Mouse (Mus musculus) forebrain, embryonic 10.5 days (tissue): ENCODE results near the gene Cherp. TPM values are rescaled to one million over a fixed set of nuclear protein-coding genes. Genes with fewer than 3 reads are reported as not detected.
A peak's percentile ranks its signal among the peaks of the same experiment; 100 is the strongest.

Source experiments
- DNase-seq: peaks from one replicate; pipeline ENCODE4 v3.0.0-alpha.2; 2017; ENCODE audit warnings: low spot score; ENCODE audit errors: extremely low spot score
- H3K27ac ChIP-seq: fragments of 300-500 bp; sonication (generic); 2 replicates; pipeline ENCODE4 v1.5.1; 2016; ENCODE audit warnings: mild to moderate bottlenecking
- H3K27me3 ChIP-seq: fragments of 300-500 bp; sonication (generic); 2 replicates; pipeline ENCODE4 v1.6.1; 2016; ENCODE audit warnings: mild to moderate bottlenecking; ENCODE audit not compliant: poor library complexity, severe bottlenecking
- H3K36me3 ChIP-seq: fragments of 300-500 bp; sonication (generic); replicated peaks from 2 replicates; pipeline ENCODE4 v1.6.1; 2016; ENCODE audit warnings: mild to moderate bottlenecking, moderate library complexity
- H3K4me1 ChIP-seq: fragments of 300-500 bp; sonication (generic); 2 replicates; pipeline ENCODE4 v1.6.1; 2016
- H3K4me3 ChIP-seq: fragments of 300-500 bp; sonication (generic); 2 replicates; pipeline ENCODE4 v1.5.1; 2016; ENCODE audit warnings: mild to moderate bottlenecking, moderate library complexity
- H3K9me3 ChIP-seq: fragments of 300-500 bp; sonication (generic); 2 replicates; pipeline ENCODE4 v1.6.1; 2016; ENCODE audit warnings: mild to moderate bottlenecking, moderate library complexity
- WGBS: fragments of 180-500 bp; shearing (Covaris S2); methylation state at CpG from one replicate; pipeline ENCODE4 v1.1.7; 2016; 5-methylcytosine and 5-hydroxymethylcytosine counted together
- polyA plus RNA-seq: library from polyadenylated mRNA; unstranded; fragments of >200 nt; fragmentation: Nextera tagmentation; extraction: Ambion mirVana; gene quantifications from 2 replicates; pipeline ENCODE4 v1.2.1, GENCODE M21; 2016

Gene Cherp
- polyA plus RNA-seq, 1 experiment from 2014 or later = 108 TPM

DNA sequence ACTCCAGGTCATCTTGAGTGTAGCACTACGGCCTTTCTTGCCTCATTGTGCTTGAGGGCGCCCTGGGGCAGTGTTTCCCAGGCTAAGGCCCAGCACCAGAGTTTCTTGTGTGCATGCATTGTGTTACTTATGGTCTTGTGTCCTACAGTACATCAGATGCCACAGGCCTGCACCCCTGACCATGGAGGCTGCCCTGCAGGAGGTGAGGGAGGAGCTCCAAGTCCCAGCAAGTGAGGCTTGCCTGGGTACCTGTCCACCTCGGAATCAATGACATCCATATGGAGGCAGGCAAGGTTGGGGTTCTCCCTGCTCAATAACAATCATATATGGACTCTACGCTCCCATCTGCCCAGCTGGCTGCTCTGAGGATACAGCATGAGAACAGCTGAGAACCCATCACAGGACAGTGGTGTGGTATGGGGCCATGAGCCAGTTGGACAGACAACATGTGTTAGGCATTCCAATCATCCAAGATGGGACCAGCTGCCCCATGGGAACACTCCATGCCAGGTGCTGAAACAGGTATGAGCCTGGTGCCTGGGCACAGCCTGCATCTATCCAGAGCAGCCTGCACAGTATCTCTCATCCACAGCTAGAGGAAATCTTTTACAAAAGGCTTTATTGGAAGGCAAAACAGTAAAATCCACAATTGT is 15.0 kb downstream of the Cherp start:
- DNase-seq = no peak
- Histone ChIP-seq H3K27ac (no peak overlapping the region), H3K4me1 (no peaks in the 10 kb centered on the region), H3K4me3 (no peak overlapping the region), H3K36me3 (peaks cover 83% of the 10 kb centered on the region), H3K9me3 (no peaks in the 10 kb centered on the region), H3K27me3 (no peaks in the 10 kb centered on the region)
- WGBS = 88% methylated on average over 4 of the region's 4 CpGs

- H3K27ac ChIP-seq = no peak overlapping the region
- no peak for DNase-seq
- no peaks in the 10 kb centered on the region for H3K4me1 ChIP-seq
- H3K4me3 ChIP-seq = no peak overlapping the region
- H3K9me3 ChIP-seq = peaks cover 5% of the 10 kb centered on the region; the same call in 1 of the 2 replicates
- no peaks in the 10 kb centered on the region for H3K27me3 ChIP-seq
- peaks cover 83% of the 10 kb centered on the region for H3K36me3 ChIP-seq
- WGBS = 87% methylated on average over 6 of the region's 6 CpGs
Measured at GRCm38 (mm10) chr8:72458457-72458856, 16.6 kb downstream of the Cherp start.

- H3K36me3 ChIP-seq = peaks cover 83% of the 10 kb centered on the region
Measured at GRCm38 (mm10) chr8:72457806-72458205, 17.2 kb downstream of the Cherp start.

GRCm38 (mm10) chr8:72455317-72455716 is 19.7 kb downstream of the Cherp start:
- Histone ChIP-seq H3K27ac (no peak overlapping the region), H3K4me1 (no peaks in the 10 kb centered on the region), H3K9me3 (peaks cover 9% of the 10 kb centered on the region; the same call in 1 of the 2 replicates), H3K27me3 (no peaks in the 10 kb centered on the region), H3K36me3 (peaks cover 80% of the 10 kb centered on the region), H3K4me3 (no peak overlapping the region)
- no peak for DNase-seq
- 92% methylated on average over 4 of the region's 4 CpGs for WGBS

More at GRCm38 (mm10) chr8:72457806-72458205, 17.2 kb downstream of the Cherp start:
- H3K27ac ChIP-seq = no peak overlapping the region
- no peak for DNase-seq
- H3K4me1 ChIP-seq = no peaks in the 10 kb centered on the region
- H3K9me3 ChIP-seq = peaks cover 9% of the 10 kb centered on the region; the same call in 1 of the 2 replicates
- no peak overlapping the region for H3K4me3 ChIP-seq
- H3K27me3 ChIP-seq = no peaks in the 10 kb centered on the region
- WGBS = 91% methylated on average over 3 of the region's 3 CpGs

DNA sequence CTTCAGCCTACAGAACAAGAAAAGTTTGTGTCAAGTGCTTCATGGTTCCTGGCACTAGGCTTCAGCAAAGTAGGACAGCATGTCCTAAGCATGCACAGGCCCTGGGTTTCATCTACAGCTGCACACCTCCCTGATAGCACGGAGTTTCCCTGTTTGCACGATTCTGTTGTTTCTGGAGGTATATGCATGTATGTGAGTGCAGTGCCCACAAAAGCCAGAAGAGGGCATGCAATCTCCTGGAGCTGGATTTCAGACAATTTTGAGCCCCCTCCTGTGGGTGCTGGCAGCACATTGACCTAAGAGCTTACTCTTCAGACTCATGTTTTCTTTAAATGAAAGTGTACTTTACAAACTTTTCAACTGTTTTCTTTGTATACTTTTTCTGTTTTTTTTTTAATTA is 21.1 kb downstream of the Cherp start:
- H3K36me3 ChIP-seq = peaks cover 80% of the 10 kb centered on the region
- 95% methylated on average over 2 of the region's 2 CpGs for WGBS

GRCm38 (mm10) chr8:72451516-72451915 is 23.5 kb downstream of the Cherp start:
- Histone ChIP-seq H3K4me3 (no peak overlapping the region), H3K9me3 (peaks cover 9% of the 10 kb centered on the region; the same call in 1 of the 2 replicates), H3K36me3 (peaks cover 83% of the 10 kb centered on the region), H3K27ac (no peak overlapping the region), H3K27me3 (no peaks in the 10 kb centered on the region), H3K4me1 (no peaks in the 10 kb centered on the region)
- DNase-seq = no peak
- WGBS = 91% methylated on average over 8 of the region's 8 CpGs

More for the DNA sequence above, 21.1 kb downstream of the Cherp start:
- Histone ChIP-seq H3K27me3 (no peaks in the 10 kb centered on the region), H3K4me3 (no peak overlapping the region), H3K9me3 (peaks cover 9% of the 10 kb centered on the region; the same call in 1 of the 2 replicates), H3K4me1 (no peaks in the 10 kb centered on the region), H3K27ac (no peak overlapping the region)
- DNase-seq = no peak

- 94% methylated on average over 6 of the region's 6 CpGs for WGBS
- Histone ChIP-seq H3K27ac (no peak overlapping the region), H3K4me1 (peaks cover 10% of the 10 kb centered on the region), H3K27me3 (no peaks in the 10 kb centered on the region), H3K9me3 (no peaks in the 10 kb centered on the region), H3K4me3 (no peak overlapping the region), H3K36me3 (peaks cover 37% of the 10 kb centered on the region)
- no peak for DNase-seq
Measured at GRCm38 (mm10) chr8:72445071-72445470, 30.0 kb downstream of the Cherp start.

DNA sequence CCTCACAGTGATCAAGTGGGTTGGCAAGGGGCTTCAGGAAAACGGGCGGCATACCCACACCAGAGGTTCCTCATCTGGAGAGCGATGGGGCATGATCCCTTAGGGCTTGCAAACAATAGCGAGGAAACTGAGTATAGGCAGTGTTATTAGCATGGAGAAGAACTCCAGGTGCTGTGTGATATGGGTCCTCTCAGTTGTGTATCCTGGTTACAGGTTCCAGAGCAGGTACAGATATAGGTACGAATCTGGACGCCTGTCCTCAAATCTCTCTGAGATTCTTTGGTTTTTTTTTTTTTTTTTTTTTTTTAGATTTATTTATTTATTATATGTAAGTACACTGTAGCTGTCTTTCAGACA is 31.1 kb downstream of the Cherp start:
- DNase-seq = no peak
- H3K27ac ChIP-seq = peak overlapping the region; percentile 89
- H3K9me3 ChIP-seq = no peaks in the 10 kb centered on the region
- peaks cover 26% of the 10 kb centered on the region for H3K36me3 ChIP-seq
- H3K27me3 ChIP-seq = no peaks in the 10 kb centered on the region
- WGBS = 43% methylated on average over 6 of the region's 6 CpGs
- peak overlapping the region; percentile 53 for H3K4me3 ChIP-seq
- H3K4me1 ChIP-seq = peaks cover 10% of the 10 kb centered on the region

- WGBS = 7% methylated on average over 34 of the region's 34 CpGs
- H3K27ac ChIP-seq = peak within 1 kb of the TSS; percentile 89
- DNase-seq = peak; percentile 97
- no peaks in the 10 kb centered on the region for H3K27me3 ChIP-seq
- no peaks in the 10 kb centered on the region for H3K9me3 ChIP-seq
- peak within 1 kb of the TSS; percentile 53 for H3K4me3 ChIP-seq
- H3K36me3 ChIP-seq = peaks cover 25% of the 10 kb centered on the region
- peaks cover 10% of the 10 kb centered on the region for H3K4me1 ChIP-seq
Measured at GRCm38 (mm10) chr8:72443338-72443993, 31.6 kb downstream of the Cherp start, which contains the start of the genes Calr3 and 1700030K09Rik. Gene Calr3 (minus strand): TSS chr8:72443870. Gene 1700030K09Rik (plus strand): TSS chr8:72443880.

GRCm38 (mm10) chr8:72438248-72439015 is 36.6 kb downstream of the Cherp start:
- Histone ChIP-seq H3K9me3 (no peaks in the 10 kb centered on the region), H3K4me1 (peaks cover 6% of the 10 kb centered on the region), H3K27ac (no peak overlapping the region), H3K27me3 (no peaks in the 10 kb centered on the region), H3K4me3 (no peak overlapping the region), H3K36me3 (no peaks in the 10 kb centered on the region)
- WGBS = 76% methylated on average over 8 of the region's 8 CpGs
- no peak for DNase-seq

- no peaks in the 10 kb centered on the region for H3K36me3 ChIP-seq
- H3K9me3 ChIP-seq = no peaks in the 10 kb centered on the region
- no peaks in the 10 kb centered on the region for H3K4me1 ChIP-seq
- H3K27me3 ChIP-seq = no peaks in the 10 kb centered on the region
- H3K4me3 ChIP-seq = no peak overlapping the region
- 80% methylated on average over 2 of the region's 2 CpGs for WGBS
- no peak for DNase-seq
- H3K27ac ChIP-seq = no peak overlapping the region
Measured at GRCm38 (mm10) chr8:72434952-72435351, 40.1 kb downstream of the Cherp start.

DNA sequence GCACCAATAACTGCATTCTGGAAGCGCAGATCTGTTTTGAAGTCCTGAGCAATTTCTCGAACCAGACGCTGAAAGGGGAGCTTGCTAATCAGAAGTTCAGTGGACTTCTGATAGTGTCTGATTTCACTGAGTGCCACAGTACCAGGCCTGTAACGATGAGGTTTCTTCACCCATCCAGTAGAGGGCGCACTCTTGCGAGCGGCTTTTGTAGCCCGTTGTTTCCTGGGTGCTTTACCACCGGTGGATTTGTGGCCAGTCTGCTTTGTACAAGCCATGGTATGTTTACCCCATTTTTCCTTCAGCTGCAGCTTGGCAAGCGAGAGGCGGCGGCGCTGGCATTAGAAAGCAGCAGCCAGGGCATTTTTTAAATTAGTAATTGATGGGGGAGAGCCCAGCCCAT is 45.4 kb downstream of the Cherp start:
- DNase-seq = no peak
- H3K9me3 ChIP-seq = no peaks in the 10 kb centered on the region
- H3K4me1 ChIP-seq = no peaks in the 10 kb centered on the region
- no peaks in the 10 kb centered on the region for H3K27me3 ChIP-seq
- H3K27ac ChIP-seq = no peak overlapping the region
- no peaks in the 10 kb centered on the region for H3K36me3 ChIP-seq
- WGBS = 57% methylated on average over 13 of the region's 13 CpGs
- H3K4me3 ChIP-seq = no peak overlapping the region

DNA sequence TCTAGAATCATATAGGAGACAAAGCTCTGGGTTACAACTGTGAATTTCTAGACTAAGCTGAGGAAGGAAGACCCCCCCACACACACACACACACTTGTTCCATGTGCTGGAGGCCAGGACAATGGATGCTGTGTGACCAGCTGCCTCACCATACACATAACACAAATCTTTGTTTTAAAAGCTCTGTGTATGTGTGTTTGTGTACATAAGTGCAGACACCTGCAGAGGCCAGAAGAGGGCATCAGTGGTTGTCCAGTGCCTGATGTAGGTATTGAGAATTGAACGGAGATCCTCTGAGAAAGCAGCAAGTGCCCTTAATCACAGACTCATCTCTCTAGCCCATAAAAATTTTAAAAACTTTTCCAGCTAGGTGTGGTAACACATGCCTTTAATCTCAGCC is 52.1 kb downstream of the Cherp start:
- Histone ChIP-seq H3K36me3 (peaks cover 13% of the 10 kb centered on the region), H3K4me3 (no peak overlapping the region), H3K9me3 (no peaks in the 10 kb centered on the region), H3K27ac (no peak overlapping the region), H3K27me3 (no peaks in the 10 kb centered on the region), H3K4me1 (peaks cover 34% of the 10 kb centered on the region)
- 74% methylated on average over 1 of the region's 1 CpGs for WGBS
- DNase-seq = no peak
